Mouse (Mus musculus) E14TG2a.4 (cell line): ENCODE data around the gene Stk40.

Experiments
- H3K27me3 ChIP-seq: 2 replicates; pipeline ENCODE4 v1.6.1; 2014; ENCODE audit warnings: low read length, control low read depth; ENCODE audit not compliant: insufficient read depth
- H3K36me3 ChIP-seq: 2 replicates; pipeline ENCODE4 v1.6.1; 2014; ENCODE audit warnings: low read length, control low read depth; ENCODE audit not compliant: insufficient read depth
- H3K4me1 ChIP-seq: replicated peaks from 2 replicates; pipeline ENCODE4 v1.6.1; 2014; ENCODE audit warnings: low read depth, low read length, control low read depth
- H3K4me3 ChIP-seq: replicated peaks from 2 replicates; pipeline ENCODE4 v1.5.1; 2014; ENCODE audit warnings: mild to moderate bottlenecking, low read length
- H3K9me3 ChIP-seq: 2 replicates; pipeline ENCODE4 v1.6.1; 2014; ENCODE audit warnings: low read length, control low read depth
- CTCF ChIP-seq: conservative IDR thresholded peaks from 2 replicates; pipeline ENCODE4 v1.5.1; 2014; ENCODE audit warnings: low read length
- NANOG ChIP-seq: IDR thresholded peaks from 2 replicates; pipeline ENCODE4 v1.6.1; 2014; ENCODE audit warnings: borderline replicate concordance, low read length, mixed read lengths
- POU5F1 ChIP-seq: IDR thresholded peaks from 2 replicates; pipeline ENCODE4 v1.6.1; 2014; ENCODE audit warnings: low read length, borderline replicate concordance

Stk40 gene

GRCm38 (mm10) chr4:126115411-126115810 is 11.7 kb downstream of the Stk40 start:
- Histone ChIP-seq H3K9me3 (no peaks in the 10 kb centered on the region), H3K36me3 (peaks cover 37% of the 10 kb centered on the region), H3K4me1 (peaks cover 60% of the 10 kb centered on the region), H3K27me3 (no peaks in the 10 kb centered on the region), H3K4me3 (no peak overlapping the region)
- TF ChIP-seq CTCF (no peak), POU5F1 (no peak), NANOG (no peak)

GRCm38 (mm10) chr4:126115871-126116521 is 12.2 kb downstream of the Stk40 start:
- peaks cover 43% of the 10 kb centered on the region for H3K36me3 ChIP-seq
- no peak for TF ChIP-seq NANOG
- TF ChIP-seq POU5F1, result no peak
- TF ChIP-seq CTCF, result no peak

GRCm38 (mm10) chr4:126117116-126117515 is 13.4 kb downstream of the Stk40 start:
- Histone ChIP-seq H3K4me1 (peaks cover 43% of the 10 kb centered on the region), H3K36me3 (peaks cover 44% of the 10 kb centered on the region), H3K9me3 (no peaks in the 10 kb centered on the region), H3K4me3 (no peak overlapping the region), H3K27me3 (no peaks in the 10 kb centered on the region)
- TF ChIP-seq POU5F1 (no peak), NANOG (no peak), CTCF (no peak)

More at GRCm38 (mm10) chr4:126115871-126116521, 12.2 kb downstream of the Stk40 start:
- Histone ChIP-seq H3K27me3 (no peaks in the 10 kb centered on the region), H3K9me3 (no peaks in the 10 kb centered on the region), H3K4me3 (no peak overlapping the region), H3K4me1 (peaks cover 54% of the 10 kb centered on the region)

- no peak overlapping the region for H3K4me3 ChIP-seq
- H3K9me3 ChIP-seq, result no peaks in the 10 kb centered on the region
- TF ChIP-seq POU5F1 (no peak), CTCF (no peak), NANOG (no peak)
- no peaks in the 10 kb centered on the region for H3K27me3 ChIP-seq
- H3K36me3 ChIP-seq, result peaks cover 50% of the 10 kb centered on the region
- peaks cover 37% of the 10 kb centered on the region for H3K4me1 ChIP-seq
Observed at GRCm38 (mm10) chr4:126118651-126119050, 14.9 kb downstream of the Stk40 start.

GRCm38 (mm10) chr4:126119051-126119450 is 15.3 kb downstream of the Stk40 start:
- no peak for TF ChIP-seq NANOG
- TF ChIP-seq CTCF, result no peak
- no peak for TF ChIP-seq POU5F1
- H3K27me3 ChIP-seq, result no peaks in the 10 kb centered on the region

GRCm38 (mm10) chr4:126120052-126120451 is 16.3 kb downstream of the Stk40 start:
- H3K9me3 ChIP-seq, result no peaks in the 10 kb centered on the region
- H3K36me3 ChIP-seq, result peaks cover 60% of the 10 kb centered on the region
- H3K4me1 ChIP-seq, result peaks cover 28% of the 10 kb centered on the region
- no peak overlapping the region for H3K4me3 ChIP-seq
- no peak for TF ChIP-seq CTCF
- no peak for TF ChIP-seq POU5F1
- no peak for TF ChIP-seq NANOG
- no peaks in the 10 kb centered on the region for H3K27me3 ChIP-seq

More at GRCm38 (mm10) chr4:126119051-126119450, 15.3 kb downstream of the Stk40 start:
- Histone ChIP-seq H3K36me3 (peaks cover 54% of the 10 kb centered on the region), H3K4me1 (peaks cover 34% of the 10 kb centered on the region), H3K9me3 (no peaks in the 10 kb centered on the region), H3K4me3 (no peak overlapping the region)

GRCm38 (mm10) chr4:126120506-126120905 is 16.7 kb downstream of the Stk40 start:
- H3K27me3 ChIP-seq, result no peaks in the 10 kb centered on the region
- peaks cover 63% of the 10 kb centered on the region for H3K36me3 ChIP-seq
- peaks cover 26% of the 10 kb centered on the region for H3K4me1 ChIP-seq
- TF ChIP-seq POU5F1 (no peak), CTCF (no peak), NANOG (no peak)
- H3K9me3 ChIP-seq, result no peaks in the 10 kb centered on the region
- no peak overlapping the region for H3K4me3 ChIP-seq

- H3K4me1 ChIP-seq, result peaks cover 8% of the 10 kb centered on the region
- H3K36me3 ChIP-seq, result peaks cover 69% of the 10 kb centered on the region
- no peaks in the 10 kb centered on the region for H3K27me3 ChIP-seq
Observed at GRCm38 (mm10) chr4:126123309-126124040, 19.7 kb downstream of the Stk40 start.

More at GRCm38 (mm10) chr4:126123309-126124040, 19.7 kb downstream of the Stk40 start:
- no peak overlapping the region for H3K4me3 ChIP-seq
- H3K9me3 ChIP-seq, result no peaks in the 10 kb centered on the region
- TF ChIP-seq CTCF (no peak), NANOG (no peak), POU5F1 (no peak)
